Mouse (Mus musculus) yolk sac, embryonic 10.5 days (tissue): ENCODE results near the gene Hck.

Experiments
- DNase-seq: peaks from one replicate; pipeline ENCODE4 v3.0.0-alpha.2; 2017; ENCODE audit warnings: low spot score

Gene Hck

DNA sequence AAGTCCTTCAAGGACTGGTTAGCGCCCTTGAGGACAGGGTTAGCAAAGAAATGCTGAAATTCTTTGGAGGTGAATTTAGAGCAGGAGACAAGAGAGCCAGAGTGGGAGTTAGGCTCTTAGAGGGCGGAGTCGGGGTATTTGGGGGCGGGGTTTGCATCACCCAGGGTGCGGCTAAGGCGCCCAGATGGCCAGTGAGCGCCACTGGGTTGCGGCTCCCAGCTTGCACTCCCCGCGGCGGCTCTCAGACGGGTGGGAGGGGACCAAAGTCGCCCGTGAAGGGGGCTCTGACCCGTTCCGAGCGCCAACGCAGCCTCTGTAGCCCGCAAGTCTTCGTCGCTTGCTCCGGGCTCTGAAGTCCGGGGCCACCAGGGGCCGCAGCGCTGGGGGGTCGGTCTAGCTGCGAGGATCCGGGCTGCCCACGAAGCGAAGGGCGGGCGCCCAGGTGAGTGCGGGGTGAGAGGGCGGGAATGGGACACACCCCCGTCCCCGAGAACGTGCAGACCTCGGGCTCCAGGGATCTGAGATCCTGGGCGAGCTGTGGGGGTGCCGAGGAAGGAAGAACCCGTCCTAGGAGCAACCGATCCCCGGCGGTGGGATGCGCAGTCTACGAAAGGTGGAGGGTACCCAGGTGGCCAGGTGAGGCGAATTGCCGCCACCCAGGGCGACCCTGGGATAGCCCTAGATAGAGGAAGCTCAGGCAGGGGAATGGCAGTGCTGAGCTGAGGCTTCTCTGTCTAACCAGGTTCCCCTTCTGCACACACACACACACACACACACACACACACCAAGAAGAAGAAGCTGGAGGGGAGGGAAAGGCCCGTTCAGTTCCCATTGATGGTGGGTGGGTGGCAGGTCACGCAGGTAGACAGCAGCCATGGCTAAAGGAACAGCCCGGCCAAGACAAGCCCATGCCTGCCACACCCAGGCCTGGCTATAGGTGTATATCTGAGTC lies at the start of gene Hck:
Gene Hck (plus strand): TSS at position 156 of the 952 bp plus-strand sequence.
- DNase-seq = no peak

DNA sequence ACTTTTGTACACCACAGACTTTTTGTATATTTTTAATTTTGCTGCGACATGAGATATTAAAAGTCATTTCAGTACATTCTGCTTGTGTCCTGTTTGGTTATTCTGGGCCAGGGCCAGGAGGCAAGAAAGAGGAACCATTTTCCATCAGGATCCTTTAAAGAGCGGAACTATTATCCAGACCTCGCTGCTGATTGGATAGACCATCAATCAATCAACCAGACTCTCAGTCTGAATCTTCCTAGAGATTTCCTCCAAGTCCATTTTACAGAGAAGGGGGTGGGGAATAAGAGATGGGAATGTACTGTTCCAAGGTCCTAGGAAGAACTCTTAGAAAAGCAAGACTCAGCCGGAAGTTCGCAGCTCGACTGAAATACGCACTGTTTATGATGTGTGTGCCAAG lies 48.1 kb upstream of the Hck start:
- no peak for DNase-seq

DNA sequence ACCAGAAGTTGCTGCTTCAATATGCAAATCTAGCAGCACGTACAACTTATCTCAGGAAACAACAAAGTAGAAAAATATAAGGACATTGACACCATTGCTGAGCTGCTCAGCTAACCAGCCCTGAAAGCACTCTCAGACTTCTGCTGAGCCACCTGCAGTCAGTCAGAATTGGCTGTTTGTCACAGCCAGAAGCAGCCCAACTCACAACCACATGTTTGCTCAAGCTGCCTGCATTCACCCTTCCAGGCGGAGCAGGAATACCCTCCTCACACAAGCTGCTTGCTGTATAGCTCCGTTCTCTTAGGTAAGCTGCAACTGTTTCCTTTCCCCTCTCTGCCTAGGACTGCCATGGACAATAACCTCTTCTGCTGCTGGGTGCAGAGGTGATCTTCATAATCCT lies 44.9 kb upstream of the Hck start:
- no peak for DNase-seq

DNA sequence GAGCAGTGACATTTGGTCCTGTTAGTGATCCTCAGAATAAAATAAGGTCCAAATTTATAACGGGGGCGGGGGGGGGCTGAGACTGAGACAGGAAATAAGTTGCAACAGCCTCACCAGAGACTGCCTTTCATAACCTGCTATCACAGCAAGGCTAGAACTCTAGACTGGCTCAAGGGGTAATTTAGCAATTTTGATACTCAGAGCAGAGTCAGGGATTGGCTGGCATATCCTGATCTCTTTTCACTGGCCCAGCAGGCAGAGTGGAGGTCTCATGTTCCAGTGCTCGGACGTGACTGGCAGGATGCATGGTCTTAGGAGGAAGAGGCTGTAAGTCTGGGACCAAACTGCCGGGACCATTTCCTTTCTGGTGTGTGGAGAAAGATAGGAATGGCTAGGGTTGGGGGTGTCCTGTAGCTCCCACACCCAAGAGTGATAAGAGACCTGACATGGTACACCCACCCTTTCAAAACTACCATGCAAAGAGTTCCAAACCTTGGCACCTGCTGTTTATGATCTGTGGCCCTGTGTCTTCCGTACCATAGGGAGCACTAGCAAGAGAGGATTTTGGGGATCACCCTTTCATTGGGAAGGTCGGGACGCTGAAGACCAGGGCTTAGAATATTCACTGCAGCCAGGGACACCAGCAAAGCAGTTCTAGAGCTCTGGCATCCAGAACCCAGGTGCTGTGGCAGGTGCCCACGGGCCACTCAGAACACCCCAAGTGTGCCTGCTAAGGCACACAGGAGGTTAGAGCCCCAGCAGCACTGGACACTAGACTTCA lies 43.9 kb upstream of the Hck start:
- no peak for DNase-seq

- DNase-seq = no peak
Measured at GRCm38 (mm10) chr2:153065747-153066508, 42.3 kb upstream of the Hck start, which contains the start of gene Ccm2l. Gene Ccm2l (plus strand): TSS chr2:153065955.

- DNase-seq = no peak
Measured at GRCm38 (mm10) chr2:153066991-153067390, 41.3 kb upstream of the Hck start.

DNA sequence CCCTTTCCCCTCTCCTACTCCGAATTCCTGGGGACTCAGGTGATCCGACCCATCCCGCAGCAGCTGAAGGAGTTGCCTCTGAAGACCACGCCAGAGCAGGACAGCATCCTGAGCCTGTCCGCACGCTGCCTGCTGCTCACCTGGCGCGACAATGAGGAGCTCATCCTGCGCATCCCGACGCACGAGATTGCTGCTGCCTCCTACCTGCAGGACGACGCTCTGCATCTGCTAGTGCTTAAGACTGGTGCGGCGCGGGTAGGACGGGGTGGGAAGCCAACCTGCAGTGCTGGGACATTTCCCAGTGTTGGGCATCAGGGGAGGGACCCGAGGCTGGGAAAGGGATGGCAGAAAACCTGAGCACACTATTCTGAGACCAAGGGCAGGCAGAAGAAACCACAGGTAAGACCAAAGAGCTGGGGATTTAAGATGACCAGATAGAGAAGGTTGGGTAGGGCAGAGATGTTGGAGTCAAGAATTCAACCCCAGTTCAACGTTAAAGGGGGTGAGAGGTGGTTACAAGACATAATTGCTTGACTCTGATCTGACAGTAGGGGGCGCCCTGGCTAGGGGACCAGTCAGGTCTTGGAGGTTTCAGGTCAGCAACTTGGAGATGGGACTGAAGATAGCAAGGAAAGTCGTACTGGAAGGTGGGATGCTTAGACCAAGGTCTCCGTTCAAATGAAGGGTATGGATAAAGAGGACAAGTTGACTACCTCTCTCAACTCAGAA lies 37.3 kb upstream of the Hck start:
- DNase-seq = no peak

- no peak for DNase-seq
Measured at GRCm38 (mm10) chr2:153071491-153072184, 36.6 kb upstream of the Hck start.

DNA sequence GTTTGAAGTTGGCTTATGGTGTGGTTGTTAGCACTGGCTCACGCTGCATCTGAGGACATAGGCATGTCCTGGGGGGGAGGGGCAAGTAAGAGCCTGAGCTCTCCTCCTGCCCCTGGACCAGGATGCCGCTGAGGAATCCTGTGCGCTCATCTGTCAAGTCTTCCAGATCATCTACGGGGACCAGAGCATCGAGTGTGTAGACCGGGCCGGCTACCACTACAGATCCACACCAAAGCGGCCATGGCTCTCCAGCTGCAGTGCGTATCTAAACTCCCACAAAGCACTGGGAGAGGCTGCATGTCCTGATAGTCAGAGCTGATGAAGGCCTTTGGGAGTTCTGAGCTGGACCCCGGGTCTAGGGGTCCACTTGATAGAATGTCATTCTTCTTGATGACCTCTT lies 33.6 kb upstream of the Hck start:
- DNase-seq = no peak

GRCm38 (mm10) chr2:153075961-153076360 lies 32.3 kb upstream of the Hck start:
- no peak for DNase-seq

DNA sequence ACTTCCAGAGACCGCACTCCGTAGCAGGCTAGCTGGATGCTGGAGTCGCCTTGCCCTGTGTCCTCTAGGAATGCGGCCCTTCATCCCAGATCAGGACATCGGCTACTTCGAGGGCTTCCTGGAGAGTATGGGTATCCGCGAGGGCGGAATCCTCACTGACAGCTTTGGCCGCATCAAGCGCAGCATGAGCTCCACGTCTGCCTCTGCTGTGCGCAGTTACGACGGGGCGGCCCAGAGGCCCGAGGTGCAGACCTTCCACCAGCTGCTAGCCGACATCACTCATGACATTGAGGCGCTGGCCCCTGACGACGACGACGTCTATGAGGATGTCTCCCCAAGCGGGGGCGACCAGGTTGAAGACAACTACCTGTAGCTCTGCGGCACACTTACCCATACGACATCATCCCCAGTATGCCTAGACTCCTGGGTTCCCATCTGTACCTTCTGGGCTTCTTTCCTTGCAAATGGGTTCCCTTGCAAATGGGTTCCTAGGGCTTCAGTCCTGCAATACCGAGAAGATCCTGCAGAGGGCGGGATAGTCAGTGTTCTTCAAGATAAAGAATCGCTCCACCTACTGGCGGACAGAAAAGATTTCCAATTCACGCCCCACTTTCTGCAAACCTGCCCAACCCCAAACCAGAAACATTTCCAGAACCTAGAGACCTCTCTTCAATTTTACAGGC lies 27.3 kb upstream of the Hck start:
- peak; percentile 66 for DNase-seq

- no peak for DNase-seq
Measured at GRCm38 (mm10) chr2:153081866-153082265, 26.4 kb upstream of the Hck start.

GRCm38 (mm10) chr2:153083275-153083674 lies 25.0 kb upstream of the Hck start:
- no peak for DNase-seq

DNA sequence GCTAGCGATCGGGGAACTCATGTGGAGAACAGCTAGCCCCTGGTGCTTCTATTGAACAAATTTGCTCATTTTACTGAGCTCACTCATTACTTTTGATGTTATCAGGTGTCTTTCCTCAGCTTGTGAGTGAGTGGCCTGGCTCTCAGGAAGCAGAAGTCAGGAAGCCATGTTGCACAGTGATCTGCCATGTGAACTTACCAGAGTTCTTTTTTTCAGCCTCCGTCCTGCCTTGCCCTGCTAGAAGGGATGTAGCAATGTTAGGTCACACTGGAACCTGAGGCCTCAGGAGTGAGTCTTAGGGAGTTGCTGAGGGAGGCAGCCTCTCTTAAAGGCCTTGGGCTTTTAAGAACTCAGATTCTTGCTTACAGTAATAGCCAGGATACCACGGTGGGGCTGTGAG lies 24.4 kb upstream of the Hck start:
- DNase-seq = no peak

DNA sequence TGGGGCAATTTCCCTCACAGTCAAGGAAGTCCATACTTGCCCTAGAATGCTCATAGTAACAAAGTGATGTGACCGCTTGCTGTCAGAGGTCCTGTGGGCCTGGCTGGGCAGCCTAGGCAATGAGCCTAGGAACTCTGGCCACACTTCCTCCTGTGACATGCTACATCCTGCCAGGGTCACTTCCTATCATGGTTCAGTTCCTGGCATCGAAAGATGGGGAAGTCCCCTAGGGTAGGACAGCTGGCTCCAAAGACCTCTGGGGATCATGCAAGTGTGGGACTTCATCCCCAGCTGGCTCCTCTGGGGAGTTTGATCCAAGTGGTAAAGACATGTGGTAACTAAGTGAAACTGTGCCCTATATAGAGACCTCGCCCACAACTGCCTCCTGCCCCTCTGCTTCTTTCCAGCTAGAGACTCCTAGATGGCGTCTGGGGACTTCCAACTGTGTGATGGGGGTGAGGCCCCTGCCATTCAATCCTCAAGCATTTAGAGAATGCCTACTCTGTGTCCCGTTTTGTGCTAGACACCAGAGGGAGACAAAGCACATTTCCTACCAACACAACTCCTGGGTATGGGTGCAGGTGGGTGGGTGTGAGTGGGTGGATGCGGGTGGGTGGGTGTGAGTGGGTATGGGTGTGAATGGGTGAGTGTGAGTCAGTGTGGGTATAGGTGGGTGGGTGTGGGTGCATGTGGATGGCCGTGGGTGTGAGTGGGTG lies 23.8 kb upstream of the Hck start:
- no peak for DNase-seq

DNA sequence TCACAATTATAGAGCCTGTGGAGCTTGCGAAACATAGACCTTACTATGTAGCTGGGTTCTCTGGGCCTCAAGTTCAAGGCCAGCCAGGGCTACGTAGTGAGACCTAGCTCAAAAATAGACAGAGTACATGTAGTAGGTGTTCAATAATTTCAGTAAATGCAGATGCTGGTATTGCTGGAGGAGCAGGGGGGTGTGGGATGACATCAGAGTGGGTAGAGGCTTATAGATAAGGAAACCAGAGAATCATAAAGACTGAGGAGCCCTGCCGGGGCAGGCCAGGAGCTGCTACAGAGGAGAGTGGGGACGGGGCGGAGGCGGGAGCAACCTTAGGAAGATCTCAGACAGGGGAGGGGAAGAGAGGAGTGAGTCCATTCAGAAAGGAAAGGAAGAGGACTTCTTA lies 22.7 kb upstream of the Hck start:
- DNase-seq = no peak

- DNase-seq = no peak
Measured at GRCm38 (mm10) chr2:153086166-153086565, 22.1 kb upstream of the Hck start.

DNA sequence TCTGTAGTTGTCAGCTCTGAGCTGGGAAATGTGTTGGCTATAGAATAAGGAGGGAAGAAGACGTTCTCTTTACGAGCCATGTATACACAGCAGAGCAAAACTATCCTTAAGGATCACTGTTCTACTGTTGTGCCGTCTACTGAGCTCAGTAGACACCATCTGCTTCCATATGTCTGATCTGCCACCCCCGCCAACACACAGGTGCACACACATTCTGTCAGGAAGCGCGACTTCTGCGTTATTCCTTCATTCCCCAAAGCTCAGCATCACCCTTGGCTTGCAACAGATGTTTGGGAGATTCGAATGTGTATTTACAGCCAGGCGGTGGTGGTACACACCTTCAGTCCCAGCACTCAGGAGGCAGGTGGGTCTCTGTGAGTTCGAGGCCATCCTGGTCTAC lies 21.2 kb upstream of the Hck start:
- no peak for DNase-seq

DNA sequence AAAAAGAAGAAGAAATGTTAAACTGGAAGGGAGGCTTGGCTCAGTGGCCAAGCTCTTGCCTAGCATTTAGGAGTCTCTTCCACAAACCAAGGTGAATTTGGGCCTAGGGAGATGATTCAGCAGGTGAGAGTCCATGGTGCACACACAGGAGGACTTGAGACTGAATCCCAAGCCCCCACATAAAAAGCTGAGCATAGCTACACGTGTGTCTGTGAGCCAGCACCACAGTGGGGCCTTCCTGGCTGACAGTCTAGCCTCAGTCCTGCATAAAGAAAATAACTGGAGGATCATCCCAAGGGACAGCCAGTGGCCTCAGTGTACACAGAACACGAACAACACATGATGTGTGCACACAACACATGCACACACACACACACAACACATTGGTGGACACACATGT lies 19.0 kb upstream of the Hck start:
- no peak for DNase-seq
